Mouse (Mus musculus): Measurements from ENCODE around the gene Resp18. TPM values are rescaled to one million over a fixed set of nuclear protein-coding genes. Genes with fewer than 3 reads are reported as not detected.

Gene Resp18
- polyA plus RNA-seq, 1 experiment from 2014 or later = not detected

- WGBS (ENCODE audit: insufficient replicate concordance) = 5% methylated on average over 21 of the region's 22 CpGs
- H3K36me3 ChIP-seq (replicated peaks; ENCODE audit: insufficient read depth, low read length) = no peaks in the 10 kb centered on the region
- DNase-seq (peak; percentile 89), ATAC-seq (peak; percentile 77)
- H3K9me3 ChIP-seq (ENCODE audit: low read length) = no peaks in the 10 kb centered on the region
- peak overlapping the region; percentile 34; the same call in 1 of the 2 replicates for H3K27ac ChIP-seq (ENCODE audit: low read depth)
- H3K4me1 ChIP-seq (ENCODE audit: insufficient read depth) = peaks cover 11% of the 10 kb centered on the region
- peak overlapping the region; percentile 5 for H3K9ac ChIP-seq (replicated peaks)
- H3K4me3 ChIP-seq (ENCODE audit: low read depth, low read length) = peak overlapping the region; percentile 25; the same call in 1 of the 2 replicates
- H3K4me2 ChIP-seq (ENCODE audit: low read depth, low read length) = peak overlapping the region; percentile 69
- TF ChIP-seq CTCF (IDR thresholded peaks at IDR 0.05; ENCODE audit: low read depth) = peak; percentile 98
- no peak for TF ChIP-seq EP300 (IDR thresholded peaks at IDR 0.05; ENCODE audit: low read depth)
- H3K27me3 ChIP-seq (ENCODE audit: insufficient read depth, low read length) = no peaks in the 10 kb centered on the region
Observed at GRCm38 (mm10) chr1:75251112-75251970, 26.9 kb downstream of the Resp18 start.

DNA sequence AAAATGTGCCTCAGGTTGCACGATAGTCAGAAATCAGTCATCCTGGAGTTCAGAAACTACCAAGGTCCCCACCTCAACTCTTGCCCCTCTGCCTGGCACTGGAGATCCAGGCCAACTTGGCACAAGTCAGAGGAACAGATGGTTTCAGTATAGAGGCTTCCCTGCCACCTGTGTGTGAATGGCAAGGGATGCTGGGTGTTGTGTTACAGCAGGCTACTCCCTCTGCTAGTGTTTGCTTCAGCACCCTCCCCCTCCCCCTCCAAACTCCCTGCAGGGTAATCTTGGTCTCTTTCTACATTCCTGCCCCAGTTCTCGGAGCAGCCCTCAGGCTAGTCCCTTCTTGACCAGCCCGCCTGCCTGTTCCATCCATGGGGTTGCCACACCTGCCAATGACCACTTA is 27.7 kb downstream of the Resp18 start:
- no peaks in the 10 kb centered on the region for H3K9me3 ChIP-seq (ENCODE audit: low read length)
- no peaks in the 10 kb centered on the region for H3K27me3 ChIP-seq (ENCODE audit: insufficient read depth, low read length)
- ATAC-seq (no peak), DNase-seq (no peak)
- 91% methylated on average over 3 of the region's 3 CpGs for WGBS (ENCODE audit: insufficient replicate concordance)
- no peaks in the 10 kb centered on the region for H3K36me3 ChIP-seq (replicated peaks; ENCODE audit: insufficient read depth, low read length)
- TF ChIP-seq EP300 (IDR thresholded peaks at IDR 0.05; ENCODE audit: low read depth) = no peak
- no peak for TF ChIP-seq CTCF (IDR thresholded peaks at IDR 0.05; ENCODE audit: low read depth)
- H3K4me1 ChIP-seq (ENCODE audit: insufficient read depth) = peaks cover 11% of the 10 kb centered on the region
- no peak overlapping the region for H3K27ac ChIP-seq (ENCODE audit: low read depth)
- H3K9ac ChIP-seq (replicated peaks) = no peak overlapping the region
- H3K4me2 ChIP-seq (ENCODE audit: low read depth, low read length) = no peak overlapping the region
- no peak overlapping the region for H3K4me3 ChIP-seq (ENCODE audit: low read depth, low read length)

DNA sequence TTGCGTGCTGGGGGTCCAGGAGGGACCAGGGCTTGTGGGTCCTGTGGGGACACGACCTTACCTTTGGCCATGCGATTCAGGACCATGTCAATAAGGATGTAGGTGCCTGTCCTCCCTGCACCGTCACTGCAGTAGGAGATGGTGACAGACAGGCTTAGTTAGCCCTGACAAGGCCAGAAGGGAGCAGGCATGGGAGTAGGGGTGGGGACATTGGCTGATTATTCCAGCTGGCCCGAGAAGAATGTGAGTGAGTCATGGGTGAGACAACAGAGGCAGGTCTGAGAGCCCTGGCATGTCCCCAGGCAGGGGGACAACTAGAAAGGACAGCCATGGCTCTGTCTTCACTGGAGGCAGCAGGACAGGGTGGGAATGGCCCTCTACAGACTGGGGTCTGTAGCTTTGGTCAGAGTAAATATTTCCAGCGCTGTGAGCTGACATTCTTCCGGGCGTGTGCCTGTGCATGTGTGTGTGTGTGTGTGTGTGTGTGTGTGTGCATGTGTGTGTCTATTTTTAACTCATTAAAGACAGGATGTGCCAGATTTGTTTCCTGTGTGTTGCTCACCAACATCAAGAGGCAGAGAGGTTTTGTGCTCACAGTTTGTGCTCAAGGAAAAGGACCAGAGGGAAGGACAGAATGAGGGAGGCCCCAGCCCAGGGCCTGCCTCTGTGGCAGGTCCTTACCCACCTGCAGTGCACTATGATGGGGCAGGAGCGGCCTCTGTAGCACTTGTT is 30.0 kb downstream of the Resp18 start:
- no peaks in the 10 kb centered on the region for H3K9me3 ChIP-seq (ENCODE audit: low read length)
- peaks cover 11% of the 10 kb centered on the region for H3K4me1 ChIP-seq (ENCODE audit: insufficient read depth)
- no peak for ATAC-seq
- H3K4me3 ChIP-seq (ENCODE audit: low read depth, low read length) = no peak overlapping the region
- TF ChIP-seq EP300 (IDR thresholded peaks at IDR 0.05; ENCODE audit: low read depth) (no peak), CTCF (IDR thresholded peaks at IDR 0.05; ENCODE audit: low read depth) (no peak)
- H3K4me2 ChIP-seq (ENCODE audit: low read depth, low read length) = no peak overlapping the region
- peak; percentile 20 for DNase-seq
- H3K36me3 ChIP-seq (replicated peaks; ENCODE audit: insufficient read depth, low read length) = peaks cover 9% of the 10 kb centered on the region; the same call in 1 of the 2 replicates
- no peak overlapping the region; the same call in 1 of the 2 replicates for H3K9ac ChIP-seq (replicated peaks)
- 51% methylated on average over 9 of the region's 9 CpGs for WGBS (ENCODE audit: insufficient replicate concordance)
- H3K27me3 ChIP-seq (ENCODE audit: insufficient read depth, low read length) = no peaks in the 10 kb centered on the region
- H3K27ac ChIP-seq (ENCODE audit: low read depth) = no peak overlapping the region

DNA sequence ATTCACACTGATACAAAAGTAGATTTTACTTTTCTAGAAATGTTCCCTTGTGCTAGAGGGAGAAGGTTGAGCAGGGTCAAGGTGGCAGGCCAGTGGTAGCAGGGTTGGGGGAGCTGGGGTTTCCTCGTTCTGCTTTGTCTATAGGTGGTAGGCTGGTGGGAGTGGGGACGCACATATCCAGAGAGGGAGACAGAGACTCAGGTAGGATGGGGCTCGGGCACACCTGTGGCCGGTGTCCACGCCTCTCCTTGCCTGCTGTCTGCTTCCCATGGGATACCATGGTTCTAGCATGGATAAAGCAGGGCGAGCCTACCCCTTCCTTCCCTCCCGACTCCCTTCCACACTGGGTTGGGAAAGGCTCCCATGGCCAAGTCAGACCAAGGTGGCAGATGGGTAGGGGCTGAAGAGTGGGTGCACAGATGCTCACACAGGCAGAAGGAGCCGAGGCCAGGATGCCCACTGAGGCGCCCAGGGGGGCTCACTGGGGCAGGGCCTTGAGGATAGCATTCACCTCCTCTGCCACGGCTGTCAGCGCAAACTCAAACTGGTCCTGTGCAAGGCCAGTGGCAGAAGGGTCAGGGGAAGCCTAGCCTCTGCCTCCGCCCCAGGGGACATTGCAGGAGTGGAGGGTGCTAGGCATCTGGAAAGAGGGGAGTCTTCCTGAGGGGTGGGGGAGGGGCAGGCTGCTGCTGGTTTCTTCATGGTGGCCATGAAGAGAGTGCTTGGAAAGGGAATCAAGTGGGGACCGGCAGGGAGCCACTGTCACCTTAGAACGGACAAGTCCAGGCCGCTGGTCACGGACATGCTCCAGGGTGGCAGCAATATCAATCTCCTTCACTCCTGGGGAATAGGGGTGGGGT is 30.9 kb downstream of the Resp18 start:
- ATAC-seq = no peak
- Histone ChIP-seq H3K4me1 (ENCODE audit: insufficient read depth) (peaks cover 11% of the 10 kb centered on the region), H3K4me3 (ENCODE audit: low read depth, low read length) (no peak overlapping the region), H3K27me3 (ENCODE audit: insufficient read depth, low read length) (no peaks in the 10 kb centered on the region), H3K9ac (replicated peaks) (no peak overlapping the region), H3K4me2 (ENCODE audit: low read depth, low read length) (no peak overlapping the region), H3K36me3 (replicated peaks; ENCODE audit: insufficient read depth, low read length) (peaks cover 12% of the 10 kb centered on the region), H3K9me3 (ENCODE audit: low read length) (no peaks in the 10 kb centered on the region), H3K27ac (ENCODE audit: low read depth) (no peak overlapping the region)
- no peak for DNase-seq
- TF ChIP-seq EP300 (IDR thresholded peaks at IDR 0.05; ENCODE audit: low read depth) (no peak), CTCF (IDR thresholded peaks at IDR 0.05; ENCODE audit: low read depth) (no peak)
- WGBS (ENCODE audit: insufficient replicate concordance) = 87% methylated on average over 16 of the region's 16 CpGs

DNA sequence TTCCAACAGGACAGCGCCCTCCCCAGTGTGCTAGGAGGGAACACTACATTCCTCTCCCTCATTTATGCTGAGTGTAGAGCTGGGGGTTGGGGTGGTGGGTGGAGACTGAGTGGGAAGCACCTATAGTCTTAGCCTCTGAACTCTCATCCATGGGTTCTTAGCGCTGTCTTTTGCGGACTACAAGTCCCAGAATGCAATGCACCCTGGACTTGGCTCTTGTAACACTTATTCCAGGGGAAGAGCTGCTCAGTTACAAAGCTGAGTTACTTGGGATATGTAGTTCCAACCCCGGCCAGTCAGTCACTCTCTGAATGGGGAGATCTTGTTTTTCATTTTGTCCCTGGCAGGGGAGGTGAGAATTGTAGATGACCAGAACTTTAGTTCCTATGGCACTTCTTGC is 33.4 kb downstream of the Resp18 start:
- WGBS (ENCODE audit: insufficient replicate concordance) = 38% methylated on average over 4 of the region's 4 CpGs
- DNase-seq (peak; percentile 56), ATAC-seq (peak; percentile 79)
- H3K4me1 ChIP-seq (ENCODE audit: insufficient read depth) = peaks cover 5% of the 10 kb centered on the region
- TF ChIP-seq CTCF (IDR thresholded peaks at IDR 0.05; ENCODE audit: low read depth) (no peak), EP300 (IDR thresholded peaks at IDR 0.05; ENCODE audit: low read depth) (no peak)
- H3K27me3 ChIP-seq (ENCODE audit: insufficient read depth, low read length) = no peaks in the 10 kb centered on the region
- no peak overlapping the region for H3K4me2 ChIP-seq (ENCODE audit: low read depth, low read length)
- H3K9me3 ChIP-seq (ENCODE audit: low read length) = no peaks in the 10 kb centered on the region
- H3K36me3 ChIP-seq (replicated peaks; ENCODE audit: insufficient read depth, low read length) = peaks cover 27% of the 10 kb centered on the region
- no peak overlapping the region for H3K27ac ChIP-seq (ENCODE audit: low read depth)
- H3K4me3 ChIP-seq (ENCODE audit: low read depth, low read length) = no peak overlapping the region
- H3K9ac ChIP-seq (replicated peaks) = no peak overlapping the region

All from liver, postnatal 0 days (tissue).